In genomic region chr13:16878056-16878455, GRCm38 (mm10) we compare ENCODE assay signal across 16 mouse cellular contexts.
DNase-seq lines count a peak whose midpoint lies in the region.
"Had no signal": no experiment of that assay in that cellular context is flagged by ENCODE, and none has a peak within 500 bp of the region (broad histone marks: within the 10 kb centered on the region; RNA-seq: fewer than 3 reads in every experiment).

No protein-coding gene starts in this region.

- DNase-seq in 3T3-L1 (ENCODE audit: low read depth, low spot score) (peak; percentile 20), NIH3T3 (ENCODE audit: low read depth) (peak; percentile 53)
- peak; percentile 61 for DNase-seq in fibroblast of lung, adult 2 months (ENCODE audit: low read depth)
- DNase-seq in gastrocnemius, adult 8-10 months (ENCODE audit: low spot score in 2 of 2): no peak
- no peak for DNase-seq in cerebellum, adult 8-10 months
- DNase-seq: adrenal gland, adult 8-10 months; adrenal gland, postnatal 14 days; adrenal gland, postnatal 36 days; B cell, adult 2 months; cerebellum, adult 11-12 months; cerebellum, adult 2 months; cerebellum, adult 9-11 months; cerebellum, postnatal 14 days; cerebellum, postnatal 36 days; embryo, embryonic 11 days; forebrain, postnatal 0 days had no signal

Comparison
In these comparisons a context has a peak if more than half of its experiments do, and no peak if none do; other contexts are left out.
1. DNase-seq: peak in 3T3-L1 (single experiment), NIH3T3 (single experiment) and fibroblast of lung, adult 2 months (single experiment); none in gastrocnemius, adult 8-10 months (0 of 2) and cerebellum, adult 8-10 months (single experiment).